Mouse (Mus musculus): Measurements from ENCODE around the gene Gdf2. TPM values are rescaled to one million over a fixed set of nuclear protein-coding genes. Genes with fewer than 3 reads are reported as not detected.

Gene Gdf2
- polyA plus RNA-seq, 1 experiment from 2014 or later: not detected

DNA sequence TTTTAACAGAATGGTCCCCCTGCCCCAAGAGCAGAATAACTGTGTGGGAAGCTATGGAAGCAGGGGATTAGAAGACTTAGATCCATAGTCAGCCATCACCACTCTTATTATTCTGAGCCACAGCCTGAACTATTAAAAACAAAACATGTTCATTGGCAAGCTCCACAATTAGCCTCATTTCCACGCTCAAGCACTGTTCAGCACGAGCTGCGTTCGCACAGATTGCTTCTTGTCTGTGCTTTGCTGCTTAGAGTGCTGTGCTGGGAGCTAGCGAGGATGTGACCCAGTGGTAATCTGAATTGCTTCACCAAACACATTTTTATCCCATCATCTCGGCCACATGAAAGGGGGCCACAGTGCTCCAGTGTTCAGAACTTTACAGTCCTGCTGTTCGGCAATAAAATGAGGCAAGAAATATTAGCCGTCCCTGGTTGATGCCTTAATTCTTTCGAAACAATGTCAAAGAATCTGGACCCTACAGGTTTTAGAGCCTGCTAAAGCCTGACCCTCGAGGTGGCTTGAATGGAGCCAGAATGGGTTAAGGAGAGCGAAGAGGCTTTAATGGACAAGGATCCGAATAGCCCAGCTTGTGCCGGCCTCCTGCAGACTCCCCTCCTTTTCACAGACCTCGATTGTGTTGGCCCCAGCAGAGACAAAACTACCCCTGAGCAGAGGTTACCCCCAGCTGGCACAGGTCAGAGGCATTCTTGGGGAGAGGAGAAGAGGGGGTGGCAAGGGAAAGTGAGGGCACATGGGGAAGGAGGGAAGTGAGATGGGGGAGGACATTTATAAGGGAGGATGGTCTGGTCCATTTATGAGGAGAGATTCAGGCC lies 19.9 kb upstream of the Gdf2 start:
- Histone ChIP-seq H3K4me3 (ENCODE audit: low read depth, low read length) (no peak overlapping the region), H3K27me3 (ENCODE audit: control insufficient read depth, insufficient read depth, low read length) (peaks cover 42% of the 10 kb centered on the region), H3K4me1 (ENCODE audit: control insufficient read depth, insufficient read depth, low read length) (peaks cover 15% of the 10 kb centered on the region), H3K4me2 (no peak overlapping the region), H3K9ac (ENCODE audit: low read length) (no peak overlapping the region), H3K36me3 (ENCODE audit: control insufficient read depth, insufficient read depth, low read length) (no peaks in the 10 kb centered on the region), H3K9me3 (ENCODE audit: control insufficient read depth, low read length) (no peaks in the 10 kb centered on the region), H3K27ac (ENCODE audit: low read depth, low read length) (no peak overlapping the region)
- DNase-seq (ENCODE audit: low spot score, missing footprints): peak; percentile 91
- WGBS: 10% methylated on average over 14 of the region's 14 CpGs
- ATAC-seq (ENCODE audit: low FRiP score): no peak

DNA sequence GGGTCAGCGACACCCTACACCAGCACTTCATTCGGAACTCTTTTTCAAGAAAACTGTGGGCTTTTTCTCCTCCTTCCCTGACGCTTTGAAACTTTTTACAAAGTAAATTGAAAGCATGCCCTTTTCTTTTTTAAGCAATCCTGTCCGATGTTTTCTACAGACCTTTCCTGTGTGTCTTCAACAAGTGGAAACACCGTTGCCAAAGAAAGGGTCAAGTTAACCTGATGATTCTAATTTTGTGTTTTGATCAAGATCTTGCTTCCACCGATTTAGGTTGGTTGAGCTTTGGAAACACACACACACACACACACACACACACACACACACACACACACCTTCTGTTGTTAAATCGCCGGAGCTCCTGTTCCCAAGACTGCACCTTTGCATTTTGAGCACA lies 18.1 kb upstream of the Gdf2 start:
- Histone ChIP-seq H3K36me3 (ENCODE audit: control insufficient read depth, insufficient read depth, low read length) (no peaks in the 10 kb centered on the region), H3K4me1 (ENCODE audit: control insufficient read depth, insufficient read depth, low read length) (peaks cover 15% of the 10 kb centered on the region), H3K27ac (ENCODE audit: low read depth, low read length) (no peak overlapping the region), H3K4me3 (ENCODE audit: low read depth, low read length) (peak overlapping the region; percentile 58), H3K4me2 (peak overlapping the region; percentile 93), H3K9me3 (ENCODE audit: control insufficient read depth, low read length) (no peaks in the 10 kb centered on the region), H3K27me3 (ENCODE audit: control insufficient read depth, insufficient read depth, low read length) (peaks cover 42% of the 10 kb centered on the region), H3K9ac (ENCODE audit: low read length) (peak overlapping the region; percentile 53)
- ATAC-seq (ENCODE audit: low FRiP score) (no peak), DNase-seq (ENCODE audit: low spot score, missing footprints) (peak; percentile 90)
- WGBS: 10% methylated on average over 8 of the region's 8 CpGs

DNA sequence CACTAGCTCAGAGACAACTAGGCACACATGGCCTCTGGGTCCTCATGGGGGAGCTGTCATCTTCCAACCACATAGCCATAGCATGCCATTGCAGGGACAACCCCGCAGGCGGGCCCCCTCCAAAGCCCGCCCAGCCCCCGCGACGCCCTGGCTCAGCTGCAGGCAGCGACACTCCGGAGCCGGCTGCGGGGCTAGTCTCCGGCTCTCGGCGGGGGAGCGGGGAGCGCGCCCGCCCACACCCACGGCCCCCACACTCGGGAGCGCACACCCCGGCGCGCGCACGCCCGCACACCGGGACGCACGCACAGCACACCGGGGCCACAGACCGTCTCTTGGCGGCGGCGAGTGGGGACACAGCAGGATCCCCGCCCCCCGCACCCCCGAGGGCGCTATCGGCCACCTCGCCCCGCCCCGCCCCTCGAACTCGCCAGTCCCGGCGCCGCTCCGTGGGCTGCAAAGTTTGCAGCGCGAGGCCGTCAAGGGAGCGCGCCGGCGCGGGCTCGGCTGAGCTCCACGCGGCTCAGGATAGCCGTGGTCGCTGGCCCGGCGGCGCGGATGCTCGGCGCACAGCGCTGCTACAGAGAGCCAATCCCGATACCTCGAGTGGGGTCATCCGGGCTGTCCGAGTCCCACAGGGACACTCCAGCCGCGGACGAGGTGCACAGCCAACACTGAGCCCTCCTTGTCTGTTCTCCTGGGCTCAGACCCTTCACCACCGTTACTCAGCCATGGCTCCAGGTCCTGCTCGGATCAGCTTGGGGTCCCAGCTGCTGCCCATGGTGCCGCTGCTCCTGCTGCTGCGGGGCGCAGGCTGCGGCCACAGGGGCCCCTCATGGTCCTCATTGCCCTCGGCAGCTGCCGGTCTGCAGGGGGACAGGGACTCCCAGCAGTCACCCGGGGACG lies 17.4 kb upstream of the Gdf2 start, which contains the start of gene Gdf10:
TSS of gene Gdf10 (plus strand) at position 420 of the 903 bp plus-strand sequence.
- Histone ChIP-seq H3K27ac (ENCODE audit: low read depth, low read length) (no peak within 1 kb of the TSS), H3K36me3 (ENCODE audit: control insufficient read depth, insufficient read depth, low read length) (no peaks in the 10 kb centered on the region), H3K9me3 (ENCODE audit: control insufficient read depth, low read length) (no peaks in the 10 kb centered on the region), H3K4me1 (ENCODE audit: control insufficient read depth, insufficient read depth, low read length) (peaks cover 15% of the 10 kb centered on the region), H3K9ac (ENCODE audit: low read length) (peak within 1 kb of the TSS; percentile 53), H3K4me3 (ENCODE audit: low read depth, low read length) (peak within 1 kb of the TSS; percentile 58), H3K4me2 (peak within 1 kb of the TSS; percentile 93), H3K27me3 (ENCODE audit: control insufficient read depth, insufficient read depth, low read length) (peaks cover 39% of the 10 kb centered on the region)
- peak; percentile 85 for ATAC-seq (ENCODE audit: low FRiP score)
- WGBS: 1% methylated on average over 81 of the region's 85 CpGs
- DNase-seq (ENCODE audit: low spot score, missing footprints): peak; percentile 94

DNA sequence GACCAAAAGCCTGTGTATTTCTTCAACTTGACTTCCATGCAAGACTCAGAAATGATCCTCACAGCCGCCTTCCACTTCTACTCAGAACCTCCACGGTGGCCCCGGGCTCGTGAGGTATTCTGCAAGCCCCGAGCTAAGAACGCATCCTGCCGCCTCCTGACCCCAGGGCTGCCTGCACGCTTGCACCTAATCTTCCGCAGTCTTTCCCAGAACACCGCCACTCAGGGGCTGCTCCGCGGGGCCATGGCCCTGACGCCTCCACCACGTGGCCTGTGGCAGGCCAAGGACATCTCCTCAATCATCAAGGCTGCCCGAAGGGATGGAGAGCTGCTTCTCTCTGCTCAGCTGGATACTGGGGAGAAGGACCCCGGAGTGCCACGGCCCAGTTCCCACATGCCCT lies 9.0 kb upstream of the Gdf2 start:
- Histone ChIP-seq H3K27ac (ENCODE audit: low read depth, low read length) (no peak overlapping the region), H3K9ac (ENCODE audit: low read length) (no peak overlapping the region), H3K4me2 (no peak overlapping the region), H3K36me3 (ENCODE audit: control insufficient read depth, insufficient read depth, low read length) (no peaks in the 10 kb centered on the region), H3K9me3 (ENCODE audit: control insufficient read depth, low read length) (no peaks in the 10 kb centered on the region), H3K4me3 (ENCODE audit: low read depth, low read length) (no peak overlapping the region), H3K4me1 (ENCODE audit: control insufficient read depth, insufficient read depth, low read length) (no peaks in the 10 kb centered on the region), H3K27me3 (ENCODE audit: control insufficient read depth, insufficient read depth, low read length) (no peaks in the 10 kb centered on the region)
- no peak for DNase-seq (ENCODE audit: low spot score, missing footprints)
- ATAC-seq (ENCODE audit: low FRiP score): no peak
- 67% methylated on average over 17 of the region's 17 CpGs for WGBS

DNA sequence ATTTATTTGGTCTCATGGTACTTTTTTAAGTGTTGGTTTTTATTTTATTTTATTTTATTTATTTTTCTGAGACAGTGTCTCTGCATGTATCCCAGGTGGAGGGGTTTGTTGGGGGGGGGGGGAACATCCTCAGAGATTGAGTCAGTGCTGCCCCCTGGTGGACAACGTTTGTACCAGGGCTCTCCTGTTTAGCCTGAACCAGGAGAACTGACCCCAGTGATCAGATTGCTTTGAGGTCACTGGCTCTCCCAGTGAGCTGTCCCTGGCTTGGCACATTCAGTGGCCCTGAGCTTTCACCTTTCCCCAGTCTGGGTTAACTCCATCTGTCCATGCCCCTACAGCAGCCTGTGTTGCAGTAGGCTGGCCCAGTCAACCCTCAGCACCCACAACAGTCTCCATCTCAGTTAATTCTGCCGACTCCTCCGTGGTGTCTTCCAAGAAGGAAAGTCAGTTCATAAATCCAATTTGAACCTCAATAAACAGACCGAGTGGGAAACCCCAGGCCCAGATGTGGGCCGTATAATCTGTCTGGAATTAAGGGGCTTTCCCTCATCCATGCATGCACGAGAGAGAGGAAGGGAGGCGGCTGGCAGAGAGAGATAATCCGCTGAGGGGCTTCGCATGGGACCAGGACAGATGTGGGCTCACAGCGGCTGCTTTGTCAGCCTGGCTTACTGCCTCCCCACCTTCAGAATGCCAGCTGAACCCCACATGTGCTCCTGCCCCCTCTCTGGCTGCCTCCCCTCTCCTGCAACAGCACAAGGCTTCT lies 7.7 kb upstream of the Gdf2 start:
- Histone ChIP-seq H3K9ac (ENCODE audit: low read length) (no peak overlapping the region), H3K4me3 (ENCODE audit: low read depth, low read length) (no peak overlapping the region), H3K4me2 (no peak overlapping the region), H3K4me1 (ENCODE audit: control insufficient read depth, insufficient read depth, low read length) (no peaks in the 10 kb centered on the region), H3K27ac (ENCODE audit: low read depth, low read length) (no peak overlapping the region), H3K27me3 (ENCODE audit: control insufficient read depth, insufficient read depth, low read length) (no peaks in the 10 kb centered on the region), H3K9me3 (ENCODE audit: control insufficient read depth, low read length) (no peaks in the 10 kb centered on the region), H3K36me3 (ENCODE audit: control insufficient read depth, insufficient read depth, low read length) (no peaks in the 10 kb centered on the region)
- ATAC-seq (ENCODE audit: low FRiP score) (peak; percentile 59; the same call in 1 of the 2 replicates), DNase-seq (ENCODE audit: low spot score, missing footprints) (peak; percentile 94)
- WGBS: 63% methylated on average over 10 of the region's 10 CpGs

DNA sequence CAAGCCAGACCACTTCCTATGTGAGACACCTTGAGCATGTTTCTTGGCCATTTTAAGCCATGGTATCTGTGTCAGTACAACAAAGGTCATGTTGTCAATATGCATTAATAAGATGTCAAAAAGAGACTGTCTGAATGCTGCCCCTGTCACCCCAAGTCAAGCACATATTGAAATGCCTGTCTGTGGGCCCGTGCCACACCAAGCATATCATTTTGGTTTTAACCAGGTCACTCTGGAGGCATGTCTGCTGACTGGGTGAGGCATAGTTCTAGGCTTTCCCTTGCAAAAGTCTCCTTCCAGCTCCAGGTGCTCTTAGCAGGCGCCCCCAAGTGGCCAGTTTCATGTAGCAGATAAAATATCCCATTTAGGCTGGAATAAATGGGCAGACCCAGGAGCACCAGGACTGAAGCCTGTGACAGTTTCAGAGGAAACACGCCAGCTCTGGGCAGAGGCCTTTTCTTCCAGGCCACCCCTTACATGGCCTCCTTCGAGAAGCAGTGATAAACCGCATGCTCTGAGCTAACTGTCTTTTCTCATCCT lies 7.0 kb upstream of the Gdf2 start:
- no peak overlapping the region for H3K9ac ChIP-seq (ENCODE audit: low read length)
- H3K4me2 ChIP-seq: no peak overlapping the region
- no peaks in the 10 kb centered on the region for H3K27me3 ChIP-seq (ENCODE audit: control insufficient read depth, insufficient read depth, low read length)
- H3K27ac ChIP-seq (ENCODE audit: low read depth, low read length): no peak overlapping the region
- WGBS: 40% methylated on average over 5 of the region's 5 CpGs
- no peaks in the 10 kb centered on the region for H3K4me1 ChIP-seq (ENCODE audit: control insufficient read depth, insufficient read depth, low read length)
- no peak overlapping the region for H3K4me3 ChIP-seq (ENCODE audit: low read depth, low read length)
- ATAC-seq (ENCODE audit: low FRiP score) (no peak), DNase-seq (ENCODE audit: low spot score, missing footprints) (peak; percentile 95)
- H3K36me3 ChIP-seq (ENCODE audit: control insufficient read depth, insufficient read depth, low read length): no peaks in the 10 kb centered on the region
- no peaks in the 10 kb centered on the region for H3K9me3 ChIP-seq (ENCODE audit: control insufficient read depth, low read length)

DNA sequence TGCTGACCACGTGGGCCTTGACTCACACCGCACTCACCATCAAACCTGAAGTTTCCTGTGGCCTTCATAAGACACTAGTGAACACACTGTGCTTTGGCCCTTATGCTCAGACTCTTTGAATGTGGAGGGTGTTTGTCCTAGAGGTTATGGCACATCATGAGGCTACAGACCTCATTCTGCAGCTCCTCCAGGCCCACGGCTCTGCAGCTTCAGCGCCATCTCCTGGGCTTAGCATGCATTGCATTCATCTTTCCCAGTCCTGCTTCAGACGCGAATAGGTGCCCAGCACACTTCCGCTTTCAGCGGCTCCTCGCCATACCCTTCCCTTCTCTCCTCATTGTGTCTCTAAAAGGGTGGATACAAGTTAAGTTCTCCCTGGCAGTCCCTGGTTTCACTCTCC lies 1.7 kb upstream of the Gdf2 start:
- H3K27me3 ChIP-seq (ENCODE audit: control insufficient read depth, insufficient read depth, low read length): no peaks in the 10 kb centered on the region
- 31% methylated on average over 9 of the region's 9 CpGs for WGBS
- no peaks in the 10 kb centered on the region for H3K4me1 ChIP-seq (ENCODE audit: control insufficient read depth, insufficient read depth, low read length)
- peak overlapping the region; percentile 26; the same call in 1 of the 2 replicates for H3K4me2 ChIP-seq
- H3K9me3 ChIP-seq (ENCODE audit: control insufficient read depth, low read length): no peaks in the 10 kb centered on the region
- H3K9ac ChIP-seq (ENCODE audit: low read length): 0 out of 2 replicates have a peak overlapping the region, but pooled peaks have one; percentile 31
- no peak overlapping the region for H3K27ac ChIP-seq (ENCODE audit: low read depth, low read length)
- H3K4me3 ChIP-seq (ENCODE audit: low read depth, low read length): no peak overlapping the region
- DNase-seq (ENCODE audit: low spot score, missing footprints) (peak; percentile 98), ATAC-seq (ENCODE audit: low FRiP score) (peak; percentile 50; the same call in 1 of the 2 replicates)
- H3K36me3 ChIP-seq (ENCODE audit: control insufficient read depth, insufficient read depth, low read length): no peaks in the 10 kb centered on the region

DNA sequence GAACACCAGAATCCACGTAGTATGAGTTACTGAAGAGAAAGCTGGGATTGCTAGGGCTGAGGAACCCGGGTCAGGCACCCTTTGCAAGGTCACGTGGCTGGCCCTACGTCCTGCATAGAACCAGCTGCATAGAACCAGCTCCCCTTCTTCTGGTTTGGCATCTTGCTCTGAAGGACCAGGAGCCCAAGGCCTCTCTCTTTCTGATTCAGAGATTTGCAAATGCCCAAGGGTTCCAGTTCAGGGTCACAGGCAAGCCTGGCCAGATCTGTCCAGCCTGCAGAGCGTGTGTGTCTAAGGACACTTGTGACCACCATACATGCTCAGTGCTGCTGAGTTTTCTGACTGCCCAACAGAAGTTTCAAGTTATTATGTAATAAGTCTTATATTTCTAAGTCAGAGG lies 1.4 kb downstream of the Gdf2 start:
- ATAC-seq (ENCODE audit: low FRiP score) (no peak), DNase-seq (ENCODE audit: low spot score, missing footprints) (no peak)
- H3K4me1 ChIP-seq (ENCODE audit: control insufficient read depth, insufficient read depth, low read length): no peaks in the 10 kb centered on the region
- no peaks in the 10 kb centered on the region for H3K27me3 ChIP-seq (ENCODE audit: control insufficient read depth, insufficient read depth, low read length)
- no peak overlapping the region for H3K4me2 ChIP-seq
- WGBS: 83% methylated on average over 5 of the region's 5 CpGs
- H3K9ac ChIP-seq (ENCODE audit: low read length): no peak overlapping the region
- no peaks in the 10 kb centered on the region for H3K36me3 ChIP-seq (ENCODE audit: control insufficient read depth, insufficient read depth, low read length)
- no peak overlapping the region for H3K27ac ChIP-seq (ENCODE audit: low read depth, low read length)
- H3K4me3 ChIP-seq (ENCODE audit: low read depth, low read length): no peak overlapping the region
- H3K9me3 ChIP-seq (ENCODE audit: control insufficient read depth, low read length): no peaks in the 10 kb centered on the region
